Comparison of ENCODE assay signal across 14 mouse cellular contexts in the genomic region with DNA sequence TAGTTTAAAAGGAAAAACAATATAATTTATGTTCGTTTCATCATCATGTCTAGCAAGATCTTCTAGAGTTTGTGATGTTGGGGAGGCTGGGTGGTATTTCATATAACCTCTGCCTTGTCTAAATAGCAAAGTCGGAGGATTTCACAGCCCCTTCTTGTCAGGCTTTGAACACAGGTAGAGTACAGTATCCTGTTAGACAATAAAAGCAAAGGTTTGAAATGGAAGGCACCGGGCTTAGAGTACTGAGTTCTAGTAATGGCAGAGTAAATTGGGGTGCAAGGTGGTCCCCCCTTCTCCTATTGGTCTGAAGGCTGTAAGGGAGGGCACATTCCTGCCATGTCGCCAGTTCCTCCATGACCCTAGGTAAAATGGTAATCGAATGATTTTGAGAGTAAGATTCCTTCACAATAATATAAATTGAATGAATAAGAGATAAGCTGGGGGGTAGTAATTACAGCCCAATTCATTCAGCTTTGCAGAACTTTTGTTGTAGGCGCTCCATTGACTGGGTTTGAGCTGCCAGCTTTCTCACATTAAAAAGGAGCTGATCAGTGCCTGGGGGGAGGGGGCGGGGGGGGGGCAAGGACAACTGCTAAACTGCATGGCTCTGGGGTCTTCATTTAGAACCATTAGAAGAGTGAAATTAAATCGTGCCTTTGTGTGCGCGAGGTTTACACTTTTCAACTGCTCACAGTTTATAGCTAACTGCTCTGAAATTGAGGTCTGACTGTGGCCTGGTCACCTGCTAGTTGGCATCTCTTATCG. TPM values are rescaled to one million over a fixed set of nuclear protein-coding genes. Genes with fewer than 3 reads are reported as not detected.
A peak's percentile ranks its signal among the peaks of the same experiment; 100 is the strongest.
DNase-seq lines count a peak whose midpoint lies in the region; ATAC-seq and TF ChIP-seq lines count a peak whose summit lies in the region.
"Had no signal": no experiment of that assay in that cellular context is flagged by ENCODE, and none has a peak within 500 bp of the region (broad histone marks: within the 10 kb centered on the region; RNA-seq: fewer than 3 reads in every experiment).

No protein-coding gene starts in this region.

- no peak for TF ChIP-seq CTCF in lung, adult 2 months (IDR thresholded peaks at IDR 0.05; ENCODE audit: insufficient read depth, low read length)
- TF ChIP-seq CTCF in kidney, adult 2 months (conservative IDR thresholded peaks at IDR 0.05; ENCODE audit: insufficient read depth, insufficient read length, low read depth, low read length) = no peak

- peak overlapping the region; percentile 52 for H3K9ac ChIP-seq in forebrain, embryonic 15.5 days (replicated peaks)
- H3K9ac ChIP-seq in midbrain, embryonic 13.5 days (replicated peaks) = peak overlapping the region; percentile 80

- H3K4me3 ChIP-seq in lung, adult 2 months (replicated peaks; ENCODE audit: extremely low read depth, low read depth, low read length) = no peak overlapping the region
- peak overlapping the region; percentile 60 for H3K4me3 ChIP-seq in forebrain, embryonic 15.5 days
- H3K4me3 ChIP-seq in midbrain, embryonic 13.5 days (replicated peaks) = peak overlapping the region; percentile 59
- no peak overlapping the region for H3K4me3 ChIP-seq in kidney, adult 2 months (ENCODE audit: insufficient read depth, low read depth, low read length)

- H3K27ac ChIP-seq in forebrain, embryonic 15.5 days (replicated peaks) = peak overlapping the region; percentile 97
- H3K27ac ChIP-seq in midbrain, embryonic 13.5 days = peak overlapping the region; percentile 96
- H3K27ac ChIP-seq in kidney, adult 2 months (ENCODE audit: insufficient read depth, low read depth, low read length) = no peak overlapping the region

- peak overlapping the region; percentile 91 for H3K4me2 ChIP-seq in forebrain, embryonic 15.5 days (replicated peaks)
- peak overlapping the region; percentile 62 for H3K4me2 ChIP-seq in midbrain, embryonic 13.5 days (replicated peaks)

- H3K9me3 ChIP-seq in forebrain, embryonic 15.5 days = no peaks in the 10 kb centered on the region
- no peaks in the 10 kb centered on the region for H3K9me3 ChIP-seq in midbrain, embryonic 13.5 days

- no peaks in the 10 kb centered on the region for H3K27me3 ChIP-seq in forebrain, embryonic 15.5 days
- peaks cover 26% of the 10 kb centered on the region for H3K27me3 ChIP-seq in midbrain, embryonic 13.5 days
- H3K27me3 ChIP-seq in kidney, adult 2 months (replicated peaks; ENCODE audit: control insufficient read depth, insufficient read depth, low read length) = peaks cover 25% of the 10 kb centered on the region

- peak; percentile 3 for DNase-seq in lung, adult 2 months
- no peak for DNase-seq in lung, postnatal 25 days (ENCODE audit: low spot score)
- no peak for DNase-seq in kidney, adult 2 months
- DNase-seq in T-cell, adult 2 months (ENCODE audit: low spot score) = no peak
- no peak for DNase-seq in kidney, postnatal 4 days
- DNase-seq in urinary bladder, postnatal 10 days (ENCODE audit: low spot score) = no peak
- DNase-seq: B cell, adult 2 months; cerebellum, adult 9-11 months; liver; lung, postnatal 4 days had no signal

- no peaks in the 10 kb centered on the region for H3K36me3 ChIP-seq in forebrain, embryonic 15.5 days
- H3K36me3 ChIP-seq in midbrain, embryonic 13.5 days = no peaks in the 10 kb centered on the region
- H3K36me3 ChIP-seq in kidney, adult 2 months (ENCODE audit: control insufficient read depth, insufficient read depth, low read length) = no peaks in the 10 kb centered on the region

- WGBS in lung, adult 2 months = 19% methylated on average over 11 of the region's 11 CpGs
- 6% methylated on average over 11 of the region's 11 CpGs for WGBS in forebrain, embryonic 15.5 days
- 6% methylated on average over 11 of the region's 11 CpGs for WGBS in midbrain, embryonic 13.5 days
- WGBS in kidney, adult 2 months = 18% methylated on average over 11 of the region's 11 CpGs

- no peak for ATAC-seq in forebrain, embryonic 15.5 days (replicated peaks)
- ATAC-seq in midbrain, embryonic 13.5 days = no peak
- ATAC-seq: inflammation-experienced regulatory T-cells, adult 6 months had no signal

- H3K4me1 ChIP-seq in lung, adult 2 months (ENCODE audit: control insufficient read depth, insufficient read depth, low read length) = no peaks in the 10 kb centered on the region
- H3K4me1 ChIP-seq in forebrain, embryonic 15.5 days = peaks cover 50% of the 10 kb centered on the region
- H3K4me1 ChIP-seq in midbrain, embryonic 13.5 days (replicated peaks) = peaks cover 65% of the 10 kb centered on the region
- no peaks in the 10 kb centered on the region for H3K4me1 ChIP-seq in kidney, adult 2 months (ENCODE audit: control insufficient read depth, insufficient read depth, low read length)

- no peak for TF ChIP-seq POLR2A in lung, adult 2 months (IDR thresholded peaks at IDR 0.05; ENCODE audit: borderline replicate concordance, extremely low read depth, low read depth, low read length)
- no peak for TF ChIP-seq POLR2A in kidney, adult 2 months (IDR thresholded peaks at IDR 0.05; ENCODE audit: low read depth, low read length)

RNA-seq across cellular contexts. Expression of a gene that starts 5.3 kb away (rescaled TPM):
- polyA plus RNA-seq in lung, adult 2 months (2012; rRNA removed) = 14.2 and 16.0 TPM in 2 replicates
- 39.7 and 42.3 TPM in 2 replicates for polyA plus RNA-seq in forebrain, embryonic 15.5 days (2015; fragmentation: Nextera tagmentation; extraction: Ambion mirVana)
- 27.8 and 28.2 TPM in 2 replicates for polyA plus RNA-seq in midbrain, embryonic 13.5 days (2015; fragmentation: Nextera tagmentation; extraction: Ambion mirVana)
- 0.03 TPM in 1 of 2 replicates, not detected in the other for polyA plus RNA-seq in kidney, adult 2 months (2012; rRNA removed)
- polyA plus RNA-seq: inflammation-experienced regulatory T-cells, adult 6 months; small intestine, adult 2 months had no signal

Comparison
In these comparisons a context has a peak if more than half of its experiments do, and no peak if none do; other contexts are left out.
1. H3K4me3 ChIP-seq: peak in forebrain, embryonic 15.5 days (single experiment) and midbrain, embryonic 13.5 days (single experiment); none in lung, adult 2 months (single experiment) and kidney, adult 2 months (single experiment).
2. RNA of a gene that starts 5.3 kb away (polyA plus RNA-seq): 39.7 to 42.3 TPM in forebrain, embryonic 15.5 days, 27.8 to 28.2 TPM in midbrain, embryonic 13.5 days and 14.2 to 16.0 TPM in lung, adult 2 months; 0.03 TPM in kidney, adult 2 months; every median in the first group is over 10 times any median in the second.